Mouse (Mus musculus): ENCODE measurements around the gene Fam207a.

Gene Fam207a

GRCm38 (mm10) chr10:77502967-77503922 lies 12.3 kb downstream of the Fam207a start:
- DNase-seq (ENCODE audit: low spot score), result no peak

- DNase-seq (ENCODE audit: low spot score), result no peak
Measured at GRCm38 (mm10) chr10:77500636-77501035, 14.9 kb downstream of the Fam207a start.

- DNase-seq (ENCODE audit: low spot score), result no peak
Measured at GRCm38 (mm10) chr10:77498254-77498653, 17.3 kb downstream of the Fam207a start.

- no peak for DNase-seq (ENCODE audit: low spot score)
Measured at GRCm38 (mm10) chr10:77497185-77497584, 18.4 kb downstream of the Fam207a start.

GRCm38 (mm10) chr10:77492885-77493284 lies 22.7 kb downstream of the Fam207a start:
- no peak for DNase-seq (ENCODE audit: low spot score)

GRCm38 (mm10) chr10:77491585-77491984 lies 24.0 kb downstream of the Fam207a start:
- DNase-seq (ENCODE audit: low spot score), result no peak

GRCm38 (mm10) chr10:77488168-77488567 lies 27.4 kb downstream of the Fam207a start:
- no peak for DNase-seq (ENCODE audit: low spot score)

- DNase-seq (ENCODE audit: low spot score), result no peak
Measured at GRCm38 (mm10) chr10:77485786-77486185, 29.8 kb downstream of the Fam207a start.

GRCm38 (mm10) chr10:77484205-77484935 lies 31.2 kb downstream of the Fam207a start:
- DNase-seq (ENCODE audit: low spot score), result no peak

- DNase-seq (ENCODE audit: low spot score), result no peak
Measured at GRCm38 (mm10) chr10:77481814-77482213, 33.8 kb downstream of the Fam207a start.

- DNase-seq (ENCODE audit: low spot score), result no peak
Measured at GRCm38 (mm10) chr10:77479972-77480371, 35.6 kb downstream of the Fam207a start.

- no peak for DNase-seq (ENCODE audit: low spot score)
Measured at GRCm38 (mm10) chr10:77476907-77477306, 38.7 kb downstream of the Fam207a start.

GRCm38 (mm10) chr10:77472188-77472587 lies 43.4 kb downstream of the Fam207a start:
- DNase-seq (ENCODE audit: low spot score), result no peak

GRCm38 (mm10) chr10:77471512-77471911 lies 44.1 kb downstream of the Fam207a start:
- DNase-seq (ENCODE audit: low spot score), result no peak

GRCm38 (mm10) chr10:77470763-77471162 lies 44.8 kb downstream of the Fam207a start:
- no peak for DNase-seq (ENCODE audit: low spot score)

GRCm38 (mm10) chr10:77468675-77469074 lies 46.9 kb downstream of the Fam207a start:
- DNase-seq (ENCODE audit: low spot score), result no peak

- DNase-seq (ENCODE audit: low spot score), result no peak
Measured at GRCm38 (mm10) chr10:77467407-77467806, 48.2 kb downstream of the Fam207a start.

- DNase-seq (ENCODE audit: low spot score), result no peak
Measured at GRCm38 (mm10) chr10:77465902-77466301, 49.7 kb downstream of the Fam207a start.

- DNase-seq (ENCODE audit: low spot score), result no peak
Measured at GRCm38 (mm10) chr10:77464181-77464936, 51.2 kb downstream of the Fam207a start.

- no peak for DNase-seq (ENCODE audit: low spot score)
Measured at GRCm38 (mm10) chr10:77461161-77461560, 54.4 kb downstream of the Fam207a start.

GRCm38 (mm10) chr10:77457701-77458100 lies 57.9 kb downstream of the Fam207a start:
- no peak for DNase-seq (ENCODE audit: low spot score)

- no peak for DNase-seq (ENCODE audit: low spot score)
Measured at GRCm38 (mm10) chr10:77456507-77456906, 59.1 kb downstream of the Fam207a start.
